Mouse (Mus musculus) midbrain, embryonic 12.5 days (tissue): ENCODE data around the gene Gk5. TPM values are rescaled to one million over a fixed set of nuclear protein-coding genes. Genes with fewer than 3 reads are reported as not detected.
"Not testable (repeated sequence)": the region's sequence is repeated elsewhere in the genome, so short reads cannot be mapped to it uniquely, and the experiment has no call there.

Experiments used
- ATAC-seq: fragments of 200-750 bp; cut with Nextera tagmentation; 2 replicates; pipeline ENCODE4 v1.8.0; 2017; ENCODE audit warnings: low read depth, moderate TSS enrichment, moderate library complexity; ENCODE audit not compliant: low FRiP score
- H3K27ac ChIP-seq: fragments of 300-500 bp; sonication (generic); replicated peaks from 2 replicates; pipeline ENCODE4 v1.5.1; 2016; ENCODE audit warnings: mild to moderate bottlenecking
- H3K27me3 ChIP-seq: fragments of 300-500 bp; sonication (generic); 2 replicates; pipeline ENCODE4 v1.6.1; 2016; ENCODE audit warnings: mild to moderate bottlenecking
- H3K36me3 ChIP-seq: fragments of 300-500 bp; sonication (generic); 2 replicates; pipeline ENCODE4 v1.6.1; 2016
- H3K4me1 ChIP-seq: fragments of 300-500 bp; sonication (generic); 2 replicates; pipeline ENCODE4 v1.6.1; 2016
- H3K4me2 ChIP-seq: fragments of 300-500 bp; sonication (generic); replicated peaks from 2 replicates; pipeline ENCODE4 v1.6.1; 2016; ENCODE audit warnings: mild to moderate bottlenecking, moderate library complexity
- H3K4me3 ChIP-seq: fragments of 300-500 bp; sonication (generic); 2 replicates; pipeline ENCODE4 v1.5.1; 2016; ENCODE audit warnings: mild to moderate bottlenecking
- H3K9ac ChIP-seq: fragments of 300-500 bp; sonication (generic); replicated peaks from 2 replicates; pipeline ENCODE4 v1.6.1; 2016; ENCODE audit warnings: mild to moderate bottlenecking, moderate library complexity
- H3K9me3 ChIP-seq: fragments of 300-500 bp; sonication (generic); 2 replicates; pipeline ENCODE4 v1.6.1; 2016; ENCODE audit warnings: mild to moderate bottlenecking
- WGBS: fragments of 180-500 bp; shearing (Covaris S2); methylation state at CpG from one replicate; pipeline ENCODE4 v1.1.7; 2016; 5-methylcytosine and 5-hydroxymethylcytosine counted together
- polyA plus RNA-seq: library from polyadenylated mRNA; unstranded; fragments of >200 nt; fragmentation: Nextera tagmentation; extraction: Ambion mirVana; gene quantifications from 2 replicates; pipeline ENCODE4 v1.2.1, GENCODE M21; 2016

The Gk5 gene
- polyA plus RNA-seq, 1 experiment from 2014 or later: 3.2 TPM

- Histone ChIP-seq H3K4me1 (no peaks in the 10 kb centered on the region), H3K27me3 (no peaks in the 10 kb centered on the region), H3K4me3 (no peak overlapping the region), H3K9me3 (no peaks in the 10 kb centered on the region), H3K4me2 (no peak overlapping the region), H3K9ac (no peak overlapping the region), H3K27ac (no peak overlapping the region), H3K36me3 (no peaks in the 10 kb centered on the region)
- no peak for ATAC-seq
- WGBS: 53% methylated on average over 4 of the region's 4 CpGs
Measured at GRCm38 (mm10) chr9:96158431-96158830, 39.3 kb downstream of the Gk5 start.

- Histone ChIP-seq H3K36me3 (no peaks in the 10 kb centered on the region), H3K27ac (no peak overlapping the region), H3K9ac (no peak overlapping the region), H3K4me3 (no peak overlapping the region), H3K27me3 (no peaks in the 10 kb centered on the region), H3K4me1 (no peaks in the 10 kb centered on the region), H3K9me3 (no peaks in the 10 kb centered on the region), H3K4me2 (no peak overlapping the region)
- no peak for ATAC-seq
- WGBS: 88% methylated on average over 3 of the region's 3 CpGs
Measured at GRCm38 (mm10) chr9:96159047-96159446, 39.9 kb downstream of the Gk5 start.

GRCm38 (mm10) chr9:96160767-96161166 lies 41.6 kb downstream of the Gk5 start:
- WGBS: 87% methylated on average over 3 of the region's 3 CpGs

GRCm38 (mm10) chr9:96162421-96162820 lies 43.3 kb downstream of the Gk5 start:
- no peaks in the 10 kb centered on the region for H3K9me3 ChIP-seq
- H3K27me3 ChIP-seq: no peaks in the 10 kb centered on the region
- no peak for ATAC-seq
- no peaks in the 10 kb centered on the region for H3K36me3 ChIP-seq
- H3K27ac ChIP-seq: no peak overlapping the region
- no peak overlapping the region for H3K9ac ChIP-seq
- no peaks in the 10 kb centered on the region for H3K4me1 ChIP-seq
- no peak overlapping the region for H3K4me3 ChIP-seq
- no peak overlapping the region for H3K4me2 ChIP-seq
- 77% methylated on average over 5 of the region's 5 CpGs for WGBS

More at GRCm38 (mm10) chr9:96160767-96161166, 41.6 kb downstream of the Gk5 start:
- no peak for ATAC-seq
- no peaks in the 10 kb centered on the region for H3K36me3 ChIP-seq
- H3K27ac ChIP-seq: no peak overlapping the region
- no peaks in the 10 kb centered on the region for H3K27me3 ChIP-seq
- no peaks in the 10 kb centered on the region for H3K9me3 ChIP-seq
- H3K9ac ChIP-seq: no peak overlapping the region
- H3K4me3 ChIP-seq: no peak overlapping the region
- H3K4me2 ChIP-seq: no peak overlapping the region
- H3K4me1 ChIP-seq: no peaks in the 10 kb centered on the region

- H3K27me3 ChIP-seq: no peaks in the 10 kb centered on the region
- no peaks in the 10 kb centered on the region for H3K36me3 ChIP-seq
- H3K4me2 ChIP-seq: no peak overlapping the region
- ATAC-seq: no peak
- no peak overlapping the region for H3K27ac ChIP-seq
- H3K9me3 ChIP-seq: no peaks in the 10 kb centered on the region
- WGBS: 95% methylated on average over 7 of the region's 7 CpGs
- H3K9ac ChIP-seq: no peak overlapping the region
- H3K4me3 ChIP-seq: no peak overlapping the region
- H3K4me1 ChIP-seq: no peaks in the 10 kb centered on the region
Measured at GRCm38 (mm10) chr9:96163443-96163842, 44.3 kb downstream of the Gk5 start.

- whole genome bisulfite sequencing: 97% methylated on average over 15 of the region's 15 CpGs
Measured at GRCm38 (mm10) chr9:96163983-96164382, 44.8 kb downstream of the Gk5 start.

GRCm38 (mm10) chr9:96167168-96167585 lies 48.0 kb downstream of the Gk5 start:
- WGBS: 13% methylated on average over 5 of the region's 5 CpGs
- Histone ChIP-seq H3K27ac (no peak overlapping the region), H3K36me3 (no peaks in the 10 kb centered on the region), H3K27me3 (no peaks in the 10 kb centered on the region), H3K4me3 (no peak overlapping the region), H3K4me2 (no peak overlapping the region), H3K4me1 (no peaks in the 10 kb centered on the region), H3K9me3 (no peaks in the 10 kb centered on the region), H3K9ac (no peak overlapping the region)
- ATAC-seq: 0 out of 2 replicates have a peak, but pooled peaks have one; percentile 23

More at GRCm38 (mm10) chr9:96163983-96164382, 44.8 kb downstream of the Gk5 start:
- not testable (repeated sequence) for H3K4me1 ChIP-seq, H3K27me3 ChIP-seq, H3K27ac ChIP-seq, ATAC-seq, H3K4me2 ChIP-seq, H3K9ac ChIP-seq, H3K36me3 ChIP-seq, H3K9me3 ChIP-seq, H3K4me3 ChIP-seq

GRCm38 (mm10) chr9:96170600-96170999 lies 51.4 kb downstream of the Gk5 start:
- H3K27me3 ChIP-seq: no peaks in the 10 kb centered on the region
- H3K4me2 ChIP-seq: no peak overlapping the region
- 69% methylated on average over 3 of the region's 3 CpGs for WGBS
- no peak overlapping the region for H3K4me3 ChIP-seq
- H3K9me3 ChIP-seq: no peaks in the 10 kb centered on the region
- ATAC-seq: no peak
- no peak overlapping the region for H3K27ac ChIP-seq
- H3K9ac ChIP-seq: no peak overlapping the region
- H3K36me3 ChIP-seq: no peaks in the 10 kb centered on the region
- H3K4me1 ChIP-seq: no peaks in the 10 kb centered on the region

- no peak for ATAC-seq
- Histone ChIP-seq H3K36me3 (no peaks in the 10 kb centered on the region), H3K27ac (no peak overlapping the region), H3K4me1 (no peaks in the 10 kb centered on the region), H3K9ac (no peak overlapping the region), H3K4me2 (no peak overlapping the region), H3K4me3 (no peak overlapping the region), H3K27me3 (no peaks in the 10 kb centered on the region), H3K9me3 (no peaks in the 10 kb centered on the region)
- 85% methylated on average over 4 of the region's 4 CpGs for WGBS
Measured at GRCm38 (mm10) chr9:96184909-96185308, 65.7 kb downstream of the Gk5 start.

GRCm38 (mm10) chr9:96186701-96187100 lies 67.5 kb downstream of the Gk5 start:
- no peak overlapping the region for H3K27ac ChIP-seq
- H3K4me2 ChIP-seq: no peak overlapping the region
- H3K4me3 ChIP-seq: no peak overlapping the region
- no peaks in the 10 kb centered on the region for H3K4me1 ChIP-seq
- no peaks in the 10 kb centered on the region for H3K36me3 ChIP-seq
- no peak overlapping the region for H3K9ac ChIP-seq
- WGBS: 76% methylated on average over 7 of the region's 7 CpGs
- no peaks in the 10 kb centered on the region for H3K27me3 ChIP-seq
- ATAC-seq: no peak
- H3K9me3 ChIP-seq: no peaks in the 10 kb centered on the region

GRCm38 (mm10) chr9:96195885-96196622 lies 76.9 kb downstream of the Gk5 start, which contains the start of gene Tfdp2:
Tfdp2 (plus strand) TSS chr9:96196275.
- H3K27me3 ChIP-seq: no peaks in the 10 kb centered on the region
- peak within 1 kb of the TSS; percentile 72 for H3K27ac ChIP-seq
- peak within 1 kb of the TSS; percentile 98 for H3K4me2 ChIP-seq
- peak within 1 kb of the TSS; percentile 77 for H3K9ac ChIP-seq
- peak; percentile 99 for ATAC-seq
- H3K36me3 ChIP-seq: no peaks in the 10 kb centered on the region
- WGBS: under 1% methylated on average over 75 of the region's 81 CpGs
- H3K4me1 ChIP-seq: peaks cover 20% of the 10 kb centered on the region
- peak within 1 kb of the TSS; percentile 81 for H3K4me3 ChIP-seq
- H3K9me3 ChIP-seq: no peaks in the 10 kb centered on the region

GRCm38 (mm10) chr9:96196636-96197181 lies 77.5 kb downstream of the Gk5 start:
- H3K27ac ChIP-seq: peak overlapping the region; percentile 72
- H3K4me3 ChIP-seq: peak overlapping the region; percentile 81
- H3K9ac ChIP-seq: peak overlapping the region; percentile 77
- peak overlapping the region; percentile 98 for H3K4me2 ChIP-seq
- under 1% methylated on average over 20 of the region's 20 CpGs for WGBS
- no peaks in the 10 kb centered on the region for H3K9me3 ChIP-seq
- no peaks in the 10 kb centered on the region for H3K27me3 ChIP-seq
- ATAC-seq: no peak
- H3K4me1 ChIP-seq: peaks cover 20% of the 10 kb centered on the region
- no peaks in the 10 kb centered on the region for H3K36me3 ChIP-seq
